Mouse (Mus musculus): ENCODE measurements at regions not wholly inside any gene's neighbourhood (a gene's known extent, or its start where the extent isn't known, plus 50 kb on each side); places are given as distances from the start of the nearest gene placed in this dataset.
A peak's percentile ranks its signal among the peaks of the same experiment; 100 is the strongest.

- no peak for DNase-seq (ENCODE audit: low spot score)
- Histone ChIP-seq H3K27me3 (replicated peaks; ENCODE audit: control insufficient read depth, insufficient read depth, low read length) (peaks cover 3% of the 10 kb centered on the region; the same call in 1 of the 2 replicates), H3K4me3 (ENCODE audit: low read depth, low read length) (no peak overlapping the region), H3K36me3 (ENCODE audit: control insufficient read depth, insufficient read depth, low read length) (no peaks in the 10 kb centered on the region), H3K4me2 (no peak overlapping the region), H3K27ac (ENCODE audit: low read depth, low read length) (no peak overlapping the region), H3K4me1 (replicated peaks; ENCODE audit: control insufficient read depth, insufficient read depth, low read length) (no peaks in the 10 kb centered on the region), H3K9ac (ENCODE audit: low read depth, low read length) (no peak overlapping the region), H3K9me3 (ENCODE audit: control insufficient read depth, low read length) (no peaks in the 10 kb centered on the region)
- ATAC-seq (replicated peaks; ENCODE audit: low FRiP score), result no peak
- WGBS, result 68% methylated on average over 3 of the region's 3 CpGs
Observed at GRCm38 (mm10) chr4:124510816-124511215, 99.8 kb downstream of the 3100002H09Rik start.

GRCm38 (mm10) chr4:124509695-124510094 is 100.9 kb downstream of the 3100002H09Rik start:
- no peak overlapping the region for H3K27ac ChIP-seq (ENCODE audit: low read depth, low read length)
- 81% methylated on average over 5 of the region's 5 CpGs for WGBS
- H3K4me3 ChIP-seq (ENCODE audit: low read depth, low read length), result no peak overlapping the region
- H3K4me2 ChIP-seq, result no peak overlapping the region
- no peaks in the 10 kb centered on the region for H3K36me3 ChIP-seq (ENCODE audit: control insufficient read depth, insufficient read depth, low read length)
- H3K9ac ChIP-seq (ENCODE audit: low read depth, low read length), result no peak overlapping the region
- no peaks in the 10 kb centered on the region for H3K9me3 ChIP-seq (ENCODE audit: control insufficient read depth, low read length)
- no peaks in the 10 kb centered on the region for H3K4me1 ChIP-seq (replicated peaks; ENCODE audit: control insufficient read depth, insufficient read depth, low read length)
- ATAC-seq (replicated peaks; ENCODE audit: low FRiP score), result no peak
- H3K27me3 ChIP-seq (replicated peaks; ENCODE audit: control insufficient read depth, insufficient read depth, low read length), result no peaks in the 10 kb centered on the region
- DNase-seq (ENCODE audit: low spot score), result no peak

- Histone ChIP-seq H3K4me2 (no peak overlapping the region), H3K9me3 (ENCODE audit: control insufficient read depth, low read length) (no peaks in the 10 kb centered on the region), H3K4me3 (ENCODE audit: low read depth, low read length) (no peak overlapping the region), H3K4me1 (replicated peaks; ENCODE audit: control insufficient read depth, insufficient read depth, low read length) (no peaks in the 10 kb centered on the region), H3K36me3 (ENCODE audit: control insufficient read depth, insufficient read depth, low read length) (no peaks in the 10 kb centered on the region), H3K9ac (ENCODE audit: low read depth, low read length) (no peak overlapping the region), H3K27ac (ENCODE audit: low read depth, low read length) (no peak overlapping the region), H3K27me3 (replicated peaks; ENCODE audit: control insufficient read depth, insufficient read depth, low read length) (no peaks in the 10 kb centered on the region)
- ATAC-seq (replicated peaks; ENCODE audit: low FRiP score) (no peak), DNase-seq (ENCODE audit: low spot score) (no peak)
- 48% methylated on average over 10 of the region's 10 CpGs for WGBS
Observed at GRCm38 (mm10) chr4:124506083-124506647, 104.4 kb downstream of the 3100002H09Rik start.

GRCm38 (mm10) chr4:124501785-124502184 is 108.8 kb downstream of the 3100002H09Rik start:
- WGBS, result 70% methylated on average over 5 of the region's 5 CpGs
- Histone ChIP-seq H3K9ac (ENCODE audit: low read depth, low read length) (no peak overlapping the region), H3K27ac (ENCODE audit: low read depth, low read length) (no peak overlapping the region), H3K9me3 (ENCODE audit: control insufficient read depth, low read length) (no peaks in the 10 kb centered on the region), H3K4me1 (replicated peaks; ENCODE audit: control insufficient read depth, insufficient read depth, low read length) (no peaks in the 10 kb centered on the region), H3K27me3 (replicated peaks; ENCODE audit: control insufficient read depth, insufficient read depth, low read length) (no peaks in the 10 kb centered on the region), H3K36me3 (ENCODE audit: control insufficient read depth, insufficient read depth, low read length) (no peaks in the 10 kb centered on the region), H3K4me2 (no peak overlapping the region), H3K4me3 (ENCODE audit: low read depth, low read length) (no peak overlapping the region)
- no peak for DNase-seq (ENCODE audit: low spot score)
- ATAC-seq (replicated peaks; ENCODE audit: low FRiP score), result no peak

GRCm38 (mm10) chr4:124498043-124498442 is 112.6 kb downstream of the 3100002H09Rik start:
- H3K4me3 ChIP-seq (ENCODE audit: low read depth, low read length), result no peak overlapping the region
- 66% methylated on average over 16 of the region's 16 CpGs for WGBS
- DNase-seq (ENCODE audit: low spot score), result no peak

GRCm38 (mm10) chr4:124485941-124486581 is 124.5 kb downstream of the 3100002H09Rik start:
- 16% methylated on average over 12 of the region's 12 CpGs for WGBS
- Histone ChIP-seq H3K9ac (ENCODE audit: low read depth, low read length) (no peak overlapping the region), H3K4me1 (replicated peaks; ENCODE audit: control insufficient read depth, insufficient read depth, low read length) (no peaks in the 10 kb centered on the region), H3K36me3 (ENCODE audit: control insufficient read depth, insufficient read depth, low read length) (no peaks in the 10 kb centered on the region), H3K27me3 (replicated peaks; ENCODE audit: control insufficient read depth, insufficient read depth, low read length) (peaks cover 18% of the 10 kb centered on the region), H3K4me3 (ENCODE audit: low read depth, low read length) (no peak overlapping the region), H3K9me3 (ENCODE audit: control insufficient read depth, low read length) (no peaks in the 10 kb centered on the region), H3K4me2 (no peak overlapping the region), H3K27ac (ENCODE audit: low read depth, low read length) (no peak overlapping the region)
- DNase-seq (ENCODE audit: low spot score), result no peak
- no peak for ATAC-seq (replicated peaks; ENCODE audit: low FRiP score)

More at GRCm38 (mm10) chr4:124498043-124498442, 112.6 kb downstream of the 3100002H09Rik start:
- Histone ChIP-seq H3K27me3 (replicated peaks; ENCODE audit: control insufficient read depth, insufficient read depth, low read length) (no peaks in the 10 kb centered on the region), H3K9me3 (ENCODE audit: control insufficient read depth, low read length) (no peaks in the 10 kb centered on the region), H3K36me3 (ENCODE audit: control insufficient read depth, insufficient read depth, low read length) (no peaks in the 10 kb centered on the region), H3K4me1 (replicated peaks; ENCODE audit: control insufficient read depth, insufficient read depth, low read length) (no peaks in the 10 kb centered on the region), H3K9ac (ENCODE audit: low read depth, low read length) (no peak overlapping the region), H3K27ac (ENCODE audit: low read depth, low read length) (no peak overlapping the region), H3K4me2 (no peak overlapping the region)
- no peak for ATAC-seq (replicated peaks; ENCODE audit: low FRiP score)

GRCm38 (mm10) chr4:124484613-124485586 is 125.7 kb downstream of the 3100002H09Rik start:
- ATAC-seq (replicated peaks; ENCODE audit: low FRiP score) (no peak), DNase-seq (ENCODE audit: low spot score) (no peak)
- H3K27me3 ChIP-seq (replicated peaks; ENCODE audit: control insufficient read depth, insufficient read depth, low read length), result peaks cover 24% of the 10 kb centered on the region
- 31% methylated on average over 19 of the region's 19 CpGs for WGBS
- no peak overlapping the region for H3K27ac ChIP-seq (ENCODE audit: low read depth, low read length)
- no peak overlapping the region for H3K4me2 ChIP-seq
- no peak overlapping the region for H3K4me3 ChIP-seq (ENCODE audit: low read depth, low read length)
- no peaks in the 10 kb centered on the region for H3K4me1 ChIP-seq (replicated peaks; ENCODE audit: control insufficient read depth, insufficient read depth, low read length)
- no peak overlapping the region for H3K9ac ChIP-seq (ENCODE audit: low read depth, low read length)
- no peaks in the 10 kb centered on the region for H3K36me3 ChIP-seq (ENCODE audit: control insufficient read depth, insufficient read depth, low read length)
- no peaks in the 10 kb centered on the region for H3K9me3 ChIP-seq (ENCODE audit: control insufficient read depth, low read length)

GRCm38 (mm10) chr4:124477870-124478301 is 132.7 kb downstream of the 3100002H09Rik start:
- no peaks in the 10 kb centered on the region for H3K9me3 ChIP-seq (ENCODE audit: control insufficient read depth, low read length)
- no peak overlapping the region for H3K27ac ChIP-seq (ENCODE audit: low read depth, low read length)
- peaks cover 54% of the 10 kb centered on the region for H3K27me3 ChIP-seq (replicated peaks; ENCODE audit: control insufficient read depth, insufficient read depth, low read length)
- 4% methylated on average over 18 of the region's 22 CpGs for WGBS
- peak overlapping the region; percentile 52 for H3K4me2 ChIP-seq
- no peak overlapping the region for H3K4me3 ChIP-seq (ENCODE audit: low read depth, low read length)
- ATAC-seq (replicated peaks; ENCODE audit: low FRiP score) (no peak), DNase-seq (ENCODE audit: low spot score) (no peak)
- H3K4me1 ChIP-seq (replicated peaks; ENCODE audit: control insufficient read depth, insufficient read depth, low read length), result no peaks in the 10 kb centered on the region
- H3K9ac ChIP-seq (ENCODE audit: low read depth, low read length), result no peak overlapping the region
- no peaks in the 10 kb centered on the region for H3K36me3 ChIP-seq (ENCODE audit: control insufficient read depth, insufficient read depth, low read length)
